Mouse (Mus musculus): ENCODE measurements around the gene Urm1.
A peak's percentile ranks its signal among the peaks of the same experiment; 100 is the strongest.
"Not testable (repeated sequence)": the region's sequence is repeated elsewhere in the genome, so short reads cannot be mapped to it uniquely, and the experiment has no call there.

The Urm1 gene

DNA sequence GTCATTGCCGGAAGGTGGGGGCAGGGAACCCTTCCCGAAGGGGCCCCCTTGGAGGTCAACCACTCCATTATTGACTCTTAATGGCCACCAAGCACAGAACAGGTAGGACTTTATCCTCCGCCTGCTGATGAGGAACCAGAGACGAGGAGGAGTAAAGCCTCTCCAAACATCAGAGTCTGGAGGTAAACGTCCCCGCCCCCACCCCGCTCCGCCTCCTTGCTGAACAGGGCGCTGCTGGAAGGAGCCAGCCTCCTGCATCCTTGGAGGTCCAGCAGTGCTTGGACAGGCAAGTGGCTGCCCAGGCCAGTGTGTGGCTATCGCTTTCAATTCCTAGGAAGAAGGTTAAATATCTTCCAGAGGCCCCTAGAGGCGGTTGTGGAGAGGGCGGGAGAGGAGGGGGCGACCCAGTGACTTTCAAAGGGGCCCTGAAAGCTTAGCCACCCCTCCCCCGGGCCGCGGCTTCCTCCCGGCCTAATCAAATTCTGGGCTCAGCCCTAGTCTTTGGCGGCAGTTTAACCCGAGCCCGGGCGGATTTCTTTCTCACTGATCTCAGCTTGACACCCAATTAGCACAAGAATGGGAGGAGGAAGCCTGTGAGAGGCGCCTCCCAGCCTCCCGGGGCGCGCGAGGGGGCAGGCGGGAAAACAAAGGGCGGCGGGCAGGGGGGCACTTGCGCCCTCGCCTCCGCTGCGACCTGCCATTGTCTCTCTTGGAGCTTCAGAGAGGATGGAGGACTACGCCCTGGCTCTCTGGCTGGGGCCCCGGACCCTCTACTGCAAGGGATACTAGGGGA is at the start of gene Urm1:
Urm1 (plus strand) TSS at position 51 of the 793 bp plus-strand sequence.
- peak; percentile 19 to 27 for DNase-seq (ENCODE audit: low spot score in 2 of 2)

GRCm38 (mm10) chr2:29770162-29770561 is 49.7 kb upstream of the Urm1 start:
- no peak for DNase-seq (ENCODE audit: low spot score in 2 of 2)

GRCm38 (mm10) chr2:29771611-29772461 is 48.0 kb upstream of the Urm1 start:
- no peak for DNase-seq (ENCODE audit: low spot score in 2 of 2)

DNA sequence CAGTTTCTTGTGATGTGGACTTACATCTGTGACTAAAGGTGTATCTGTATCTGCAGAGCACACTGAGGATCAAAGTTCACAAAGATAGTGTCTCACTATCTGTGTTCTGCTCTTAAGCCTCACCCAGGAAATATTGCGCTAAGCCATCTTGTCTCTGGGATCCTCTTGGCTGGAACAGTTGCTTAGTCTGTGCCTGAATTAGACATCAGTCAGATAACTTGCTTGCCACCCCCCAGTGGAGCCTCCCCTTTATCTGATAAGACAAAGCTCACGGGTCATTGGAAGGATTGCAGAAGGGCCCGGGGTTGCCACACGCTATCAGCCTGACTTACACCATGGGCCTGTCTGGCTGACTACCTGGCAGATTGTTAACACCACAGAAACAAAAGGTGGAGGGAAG is 46.6 kb upstream of the Urm1 start:
- DNase-seq (ENCODE audit: low spot score in 2 of 2): no peak

- DNase-seq (ENCODE audit: low spot score in 2 of 2): not testable (repeated sequence)
Observed at GRCm38 (mm10) chr2:29781256-29781655, 38.6 kb upstream of the Urm1 start.

DNA sequence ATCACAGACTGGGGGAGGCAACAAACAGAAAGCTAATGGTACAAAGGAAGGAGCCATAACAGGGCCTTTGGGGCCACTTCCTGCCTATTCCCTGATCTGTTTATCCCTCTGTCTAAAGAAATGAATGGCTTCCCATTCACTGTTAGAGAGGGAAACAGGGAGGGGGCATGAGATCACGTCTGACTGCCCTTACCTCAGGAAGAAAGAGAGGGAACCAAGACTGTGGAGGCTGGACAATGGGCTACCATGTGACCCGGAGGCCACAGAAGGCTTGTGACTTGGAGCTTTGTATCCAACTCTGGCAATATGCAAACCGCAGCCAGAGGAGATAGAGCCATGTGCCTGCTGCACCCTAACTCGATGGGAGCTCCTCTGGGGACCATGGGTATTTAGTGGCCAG is 35.6 kb upstream of the Urm1 start:
- DNase-seq (ENCODE audit: low spot score in 2 of 2): no peak

GRCm38 (mm10) chr2:29787104-29787917 is 32.6 kb upstream of the Urm1 start, which contains the start of gene Coq4:
Gene Coq4 (plus strand): TSS chr2:29787493.
- DNase-seq (ENCODE audit: low spot score in 2 of 2): peak; percentile 69 to 84

GRCm38 (mm10) chr2:29787937-29788681 is 31.8 kb upstream of the Urm1 start, which contains the start of gene Trub2:
Gene Trub2 (minus strand): TSS chr2:29788502.
- peak; percentile 70 to 80 for DNase-seq (ENCODE audit: low spot score in 2 of 2)

- no peak for DNase-seq (ENCODE audit: low spot score in 2 of 2)
Observed at GRCm38 (mm10) chr2:29792772-29793487, 26.9 kb upstream of the Urm1 start.

GRCm38 (mm10) chr2:29802075-29802826 is 17.6 kb upstream of the Urm1 start, which contains the start of gene Slc27a4:
Gene Slc27a4 (plus strand): TSS chr2:29802634.
- DNase-seq (ENCODE audit: low spot score in 2 of 2): peak; percentile 89 to 96

GRCm38 (mm10) chr2:29802827-29803201 is 17.1 kb upstream of the Urm1 start:
- no peak for DNase-seq (ENCODE audit: low spot score in 2 of 2)

DNA sequence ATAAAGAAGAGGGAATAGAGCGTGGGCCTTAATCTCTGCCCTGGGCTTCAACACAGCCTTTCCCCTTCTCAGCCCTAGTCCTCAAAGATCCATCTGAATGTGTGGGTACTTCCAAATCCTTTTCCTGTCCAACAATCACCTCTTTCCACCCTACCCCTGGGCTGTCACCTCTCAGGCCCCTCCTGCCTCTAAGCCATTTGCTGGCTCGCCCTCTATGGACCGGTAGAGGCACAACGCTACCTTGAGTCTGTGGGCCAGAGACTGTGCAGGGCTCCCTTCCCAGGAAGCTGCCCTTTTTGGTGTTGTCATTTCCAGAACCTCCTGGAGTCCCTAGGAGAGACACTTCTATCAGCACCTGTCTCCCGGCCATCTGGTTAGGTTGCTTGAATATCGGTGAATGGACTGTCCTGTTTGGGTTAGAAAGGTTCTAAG is 16.5 kb upstream of the Urm1 start:
- DNase-seq (ENCODE audit: low spot score in 2 of 2): peak in 1 of 2 experiments; percentile 16

DNA sequence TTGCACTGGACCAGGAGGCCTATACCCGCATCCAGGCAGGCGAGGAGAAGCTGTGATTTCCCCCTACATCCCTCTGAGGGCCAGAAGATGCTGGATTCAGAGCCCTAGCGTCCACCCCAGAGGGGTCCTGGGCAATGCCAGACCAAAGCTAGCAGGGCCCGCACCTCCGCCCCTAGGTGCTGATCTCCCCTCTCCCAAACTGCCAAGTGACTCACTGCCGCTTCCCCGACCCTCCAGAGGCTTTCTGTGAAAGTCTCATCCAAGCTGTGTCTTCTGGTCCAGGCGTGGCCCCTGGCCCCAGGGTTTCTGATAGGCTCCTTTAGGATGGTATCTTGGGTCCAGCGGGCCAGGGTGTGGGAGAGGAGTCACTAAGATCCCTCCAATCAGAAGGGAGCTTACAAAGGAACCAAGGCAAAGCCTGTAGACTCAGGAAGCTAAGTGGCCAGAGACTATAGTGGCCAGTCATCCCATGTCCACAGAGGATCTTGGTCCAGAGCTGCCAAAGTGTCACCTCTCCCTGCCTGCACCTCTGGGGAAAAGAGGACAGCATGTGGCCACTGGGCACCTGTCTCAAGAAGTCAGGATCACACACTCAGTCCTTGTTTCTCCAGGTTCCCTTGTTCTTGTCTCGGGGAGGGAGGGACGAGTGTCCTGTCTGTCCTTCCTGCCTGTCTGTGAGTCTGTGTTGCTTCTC is 4.0 kb upstream of the Urm1 start:
- no peak for DNase-seq (ENCODE audit: low spot score in 2 of 2)

- DNase-seq (ENCODE audit: low spot score in 2 of 2): peak; percentile 62 to 76
Observed at GRCm38 (mm10) chr2:29817426-29818232, 2.2 kb upstream of the Urm1 start.

DNA sequence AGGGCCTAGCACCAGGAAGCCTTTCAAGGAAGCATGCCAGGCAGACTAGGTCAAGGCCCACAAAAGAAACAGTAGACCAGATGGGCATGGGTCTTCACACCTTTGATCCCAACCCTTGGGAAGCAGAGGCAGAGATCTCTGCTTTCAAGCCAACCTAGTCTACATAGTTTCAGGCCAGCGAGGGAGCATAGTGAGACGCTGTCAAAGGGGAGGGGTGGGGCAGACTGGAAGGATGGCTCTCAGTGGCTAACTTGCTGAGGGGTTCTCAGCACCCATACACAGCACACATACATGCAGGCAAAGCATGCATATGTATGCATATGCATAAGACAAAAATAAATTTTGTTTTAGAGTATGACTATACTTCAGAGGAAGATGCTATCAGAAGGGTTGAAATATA is 512 bp upstream of the Urm1 start:
- DNase-seq (ENCODE audit: low spot score in 2 of 2): no peak

- no peak for DNase-seq (ENCODE audit: low spot score in 2 of 2)
Observed at GRCm38 (mm10) chr2:29826318-29826925, 6.5 kb downstream of the Urm1 start.

GRCm38 (mm10) chr2:29826926-29827708 is 7.2 kb downstream of the Urm1 start:
- DNase-seq (ENCODE audit: low spot score in 2 of 2): peak; percentile 85 to 91
